Mouse (Mus musculus): ENCODE measurements around the gene Sfn.

Gene Sfn

DNA sequence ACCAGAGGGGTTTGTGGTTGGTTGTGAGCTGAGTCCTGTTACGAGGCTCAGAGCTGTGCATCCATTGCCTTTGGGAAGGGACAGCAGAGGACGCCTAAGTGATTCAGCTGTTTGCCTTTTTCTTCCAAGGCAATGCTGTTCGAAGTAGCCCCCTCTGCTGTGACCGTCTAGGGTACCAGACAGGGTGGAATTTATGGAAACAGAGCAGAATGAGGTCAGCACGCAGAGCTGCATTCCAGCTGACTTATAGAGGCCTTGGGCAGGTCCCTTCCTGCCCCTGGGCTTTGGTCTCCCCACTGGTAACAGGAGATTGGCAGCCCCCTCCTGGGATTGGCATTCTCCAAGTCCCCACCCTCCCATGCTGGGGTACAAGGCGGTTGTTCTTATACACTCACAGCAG lies 2.9 kb upstream of the Sfn start:
- no peak for TF ChIP-seq GATA4 (IDR thresholded peaks at IDR 0.05; ENCODE audit: insufficient replicate concordance, low read length)

DNA sequence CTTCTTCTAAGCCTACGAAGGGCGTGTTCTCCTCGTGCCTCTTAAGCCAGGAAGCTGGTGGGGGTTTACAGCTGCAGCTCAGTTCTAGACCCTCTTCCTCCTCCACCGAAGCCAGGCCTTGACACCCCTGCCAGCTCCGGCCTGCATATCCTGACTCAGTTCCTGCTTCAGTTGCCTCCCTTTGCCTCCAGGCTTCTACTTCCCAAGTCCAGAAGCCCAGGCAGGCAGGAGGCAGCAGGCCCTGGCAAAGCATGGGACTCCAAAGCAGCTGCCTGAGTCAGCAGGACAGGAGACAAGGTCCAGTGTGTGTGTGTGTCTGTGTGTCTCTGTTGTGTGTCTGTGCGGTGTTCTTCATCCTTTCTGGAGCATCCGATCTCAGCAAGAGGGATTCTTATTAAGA lies 2.2 kb upstream of the Sfn start:
- no peak for TF ChIP-seq GATA4 (IDR thresholded peaks at IDR 0.05; ENCODE audit: insufficient replicate concordance, low read length)

DNA sequence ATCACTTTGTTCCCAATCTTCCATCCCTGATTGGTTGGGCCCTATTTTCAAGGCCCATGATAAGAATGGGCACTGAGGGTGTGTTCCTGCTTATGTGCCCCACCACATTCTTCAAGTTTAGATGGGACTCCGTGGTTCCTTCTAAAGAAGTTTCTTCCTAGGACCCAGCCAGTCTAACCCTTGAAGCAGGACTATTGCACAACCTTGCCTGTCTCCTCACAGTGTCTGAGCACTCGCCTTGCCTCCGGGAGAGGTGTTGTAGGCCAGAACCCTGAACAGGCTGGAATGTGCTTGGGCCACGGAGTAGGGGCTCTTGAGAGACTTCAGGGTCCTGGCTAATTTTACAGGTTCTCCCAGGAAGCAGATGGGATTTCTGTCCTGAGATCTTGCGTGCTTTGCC lies 1.1 kb upstream of the Sfn start:
- TF ChIP-seq GATA4 (IDR thresholded peaks at IDR 0.05; ENCODE audit: insufficient replicate concordance, low read length): no peak

DNA sequence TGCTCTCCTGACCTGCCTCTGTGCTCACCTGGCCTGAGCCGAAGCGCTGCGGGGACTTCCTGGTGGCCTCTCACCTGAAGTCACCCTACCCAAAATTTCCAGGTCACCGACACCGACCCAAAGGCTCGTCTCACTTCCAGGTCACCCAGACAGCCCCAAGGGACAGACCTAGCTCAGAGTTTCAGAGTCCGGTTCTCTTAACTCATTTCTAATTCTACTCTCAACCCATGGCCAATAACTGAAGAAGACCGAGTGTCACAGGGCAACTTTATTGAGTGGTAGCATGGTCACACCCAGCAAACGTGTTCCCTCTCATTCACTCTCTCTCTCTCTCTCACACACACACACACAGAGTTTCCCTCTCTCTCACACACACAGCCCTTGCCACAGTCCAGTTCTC lies 1.7 kb downstream of the Sfn start:
- no peak for TF ChIP-seq GATA4 (IDR thresholded peaks at IDR 0.05; ENCODE audit: insufficient replicate concordance, low read length)

DNA sequence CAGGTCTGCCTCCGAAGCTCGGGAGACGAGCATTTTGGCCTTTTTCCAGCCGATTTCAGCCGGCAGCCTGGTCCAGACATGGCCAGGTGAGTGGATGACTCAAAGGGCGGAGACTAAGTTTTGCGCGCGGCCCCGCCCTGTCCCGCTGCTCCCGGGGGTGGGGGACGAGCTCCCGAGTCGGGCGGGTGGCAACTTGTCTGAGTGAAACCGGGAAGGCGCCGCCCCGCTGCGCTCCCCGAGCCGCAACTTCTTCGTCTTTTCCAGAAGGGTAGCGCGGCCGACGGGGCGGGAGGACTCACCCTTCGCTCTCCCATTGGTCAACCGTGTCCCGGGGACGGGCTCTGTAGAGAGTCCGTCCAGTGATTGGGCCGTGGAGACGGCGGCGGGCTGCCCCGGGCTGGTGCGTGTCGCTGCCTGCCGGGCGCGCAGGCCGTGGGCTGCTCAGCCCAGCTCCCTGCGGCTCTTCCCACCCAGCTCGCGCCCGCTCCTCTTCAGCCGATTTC lies 2.3 kb downstream of the Sfn start:
- no peak for TF ChIP-seq GATA4 (IDR thresholded peaks at IDR 0.05; ENCODE audit: insufficient replicate concordance, low read length)

DNA sequence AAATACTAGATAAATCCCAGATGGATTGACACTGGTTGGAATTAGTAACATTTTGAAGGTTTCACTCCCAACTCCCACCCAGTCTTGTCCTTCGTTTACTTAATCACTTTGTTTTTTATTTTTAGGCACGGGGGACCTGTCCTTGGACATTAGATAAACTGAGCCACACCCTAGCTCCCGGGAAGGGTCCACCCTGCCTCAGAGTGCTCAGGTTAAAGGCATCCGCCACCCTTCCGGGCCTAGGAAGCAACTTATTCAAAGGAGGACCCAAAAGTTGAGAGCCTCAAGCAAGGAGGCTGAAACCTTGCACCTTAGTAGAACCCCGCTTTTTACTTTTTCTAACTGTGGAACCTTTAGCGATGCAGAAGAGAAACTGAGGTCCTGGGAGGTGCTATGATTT lies 2.9 kb downstream of the Sfn start:
- TF ChIP-seq GATA4 (IDR thresholded peaks at IDR 0.05; ENCODE audit: insufficient replicate concordance, low read length): no peak

DNA sequence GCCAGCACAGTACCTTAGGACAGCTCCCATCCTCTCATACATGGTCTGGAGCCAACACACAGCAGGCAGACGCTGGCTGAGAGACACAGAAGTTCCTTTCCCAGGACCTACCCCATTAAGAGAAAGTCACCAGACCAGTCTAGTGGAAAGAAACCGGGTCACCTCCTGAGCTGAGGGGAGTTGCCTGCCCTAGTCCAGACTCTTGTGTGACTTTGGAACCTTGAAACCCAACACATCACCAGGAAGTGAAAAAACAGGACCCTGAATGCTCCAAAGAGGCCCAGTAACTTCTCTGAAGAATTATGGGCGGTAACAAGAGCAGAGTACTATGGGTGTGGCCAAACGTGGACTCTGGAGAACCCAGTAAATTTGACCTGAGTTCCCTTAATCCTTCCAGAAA lies 3.4 kb downstream of the Sfn start:
- no peak for TF ChIP-seq GATA4 (IDR thresholded peaks at IDR 0.05; ENCODE audit: insufficient replicate concordance, low read length)

DNA sequence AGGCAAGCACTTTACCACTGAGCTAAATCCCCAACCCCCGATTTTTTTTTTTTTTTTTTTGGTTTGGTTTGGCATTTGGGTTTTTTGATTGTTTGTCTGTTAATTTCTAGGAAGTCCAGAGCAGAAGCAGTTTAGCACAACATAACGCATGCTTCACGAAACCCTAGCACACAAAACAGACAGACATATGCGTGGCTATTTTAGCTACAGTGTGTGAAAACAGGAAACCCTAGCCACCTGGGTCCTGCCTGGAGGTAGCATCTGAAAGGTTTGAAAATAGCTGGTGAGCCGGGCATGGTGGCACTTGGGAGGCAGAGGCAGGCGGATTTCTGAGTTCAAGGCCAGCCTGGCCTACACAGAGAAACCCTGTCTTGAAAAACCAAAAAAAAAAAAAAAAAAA lies 5.9 kb downstream of the Sfn start:
- no peak for TF ChIP-seq GATA4 (IDR thresholded peaks at IDR 0.05; ENCODE audit: insufficient replicate concordance, low read length)

DNA sequence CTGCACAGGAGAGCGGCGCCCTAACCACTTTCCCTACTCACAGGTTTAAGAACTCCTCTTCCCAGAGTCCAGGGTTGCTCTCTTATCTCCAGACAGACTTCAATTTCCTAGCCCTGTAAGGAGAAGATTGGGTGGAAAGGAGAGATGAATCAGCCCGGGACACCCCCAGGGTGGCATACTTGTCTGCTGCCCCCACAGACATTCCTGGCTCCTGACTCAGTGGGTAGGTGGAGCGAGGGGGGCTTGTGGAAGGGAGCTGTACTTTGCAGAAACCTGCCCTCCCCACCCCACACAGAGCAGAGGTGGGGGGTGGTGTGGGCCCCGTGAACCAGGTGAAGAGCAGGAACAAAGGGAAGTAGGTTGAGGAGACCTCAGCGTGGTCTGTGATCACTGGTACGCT lies 6.4 kb downstream of the Sfn start:
- TF ChIP-seq GATA4 (IDR thresholded peaks at IDR 0.05; ENCODE audit: insufficient replicate concordance, low read length): no peak

DNA sequence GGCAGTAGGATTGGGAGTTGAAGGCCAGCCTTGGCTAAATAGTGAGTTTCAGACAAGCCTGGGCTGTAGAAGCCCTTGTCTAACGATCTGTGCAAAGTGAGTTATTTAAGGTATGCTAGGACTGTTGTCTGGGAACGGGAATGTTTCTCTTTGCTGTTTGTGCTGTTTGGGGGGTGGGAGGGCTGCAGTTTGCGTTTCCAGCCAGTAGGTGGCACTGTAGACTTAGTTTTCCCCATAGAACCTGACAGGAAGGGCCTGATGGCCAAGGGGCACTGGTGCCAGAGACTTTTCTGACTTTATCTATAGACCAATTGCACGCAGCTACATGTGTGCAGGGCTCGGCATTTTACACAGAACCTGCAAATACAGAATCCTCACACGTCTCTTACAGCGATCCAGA lies 9.4 kb downstream of the Sfn start:
- TF ChIP-seq GATA4 (IDR thresholded peaks at IDR 0.05; ENCODE audit: insufficient replicate concordance, low read length): no peak

DNA sequence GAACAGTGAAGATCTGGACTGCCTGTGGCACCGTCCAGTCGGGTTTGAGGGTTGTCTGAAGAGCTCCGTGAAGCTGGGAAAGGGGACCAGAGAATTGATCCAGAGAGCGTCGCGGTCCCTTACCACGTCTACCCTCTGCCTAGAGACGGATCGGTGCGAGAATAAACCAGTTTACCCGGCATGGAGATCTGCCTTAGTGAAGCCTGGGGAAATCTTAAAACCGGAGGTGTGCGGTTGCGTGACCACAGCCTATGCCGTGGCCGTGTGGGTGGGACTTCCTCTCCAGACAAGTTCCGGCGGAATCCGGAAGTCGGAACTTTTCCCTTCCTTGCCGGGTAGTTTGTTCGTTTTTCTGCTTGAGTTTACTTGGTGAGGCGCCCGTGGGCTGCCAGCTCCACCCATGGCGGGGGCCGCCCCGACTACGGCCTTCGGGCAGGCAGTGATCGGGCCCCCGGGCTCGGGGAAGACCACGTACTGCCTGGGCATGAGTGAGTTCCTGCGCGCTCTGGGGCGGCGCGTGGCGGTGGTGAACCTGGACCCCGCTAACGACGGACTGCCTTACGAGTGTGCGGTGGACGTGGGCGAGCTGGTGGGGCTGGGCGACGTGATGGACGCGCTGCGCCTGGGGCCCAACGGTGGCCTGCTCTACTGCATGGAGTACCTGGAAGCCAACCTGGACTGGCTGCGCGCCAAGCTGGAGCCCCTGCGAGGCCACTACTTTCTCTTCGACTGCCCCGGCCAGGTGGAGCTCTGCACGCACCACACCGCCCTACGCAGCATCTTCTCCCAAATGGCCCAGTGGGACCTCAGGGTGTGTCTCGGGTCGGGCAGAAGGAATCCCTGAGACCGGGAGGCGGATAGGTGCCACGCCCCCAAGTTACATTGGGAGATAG lies 17.7 kb downstream of the Sfn start, which contains the start of gene Gpn2:
TSS of gene Gpn2 (plus strand) at position 304 of the 893 bp plus-strand sequence.
- no peak; the same call in 1 of the 2 replicates for TF ChIP-seq GATA4 (IDR thresholded peaks at IDR 0.05; ENCODE audit: insufficient replicate concordance, low read length)

DNA sequence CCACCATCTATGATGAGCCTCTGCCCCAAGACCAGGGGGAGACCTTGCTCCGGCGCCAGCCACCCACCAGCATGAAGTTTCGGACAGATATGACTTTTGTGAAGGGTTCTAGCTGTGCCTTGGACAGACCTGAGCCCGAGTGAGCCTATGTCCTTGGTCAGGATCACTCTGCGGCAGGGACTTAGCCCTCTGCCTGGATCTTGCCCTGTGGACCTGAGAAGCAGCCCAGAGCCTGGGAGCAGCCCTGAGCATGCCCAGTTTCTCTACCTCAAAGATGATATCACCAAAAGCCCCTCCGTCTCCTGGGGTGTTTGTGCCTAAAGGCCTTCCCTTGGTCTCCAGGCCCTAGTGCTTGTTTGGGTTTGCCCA lies 18.3 kb downstream of the Sfn start:
- no peak for TF ChIP-seq GATA4 (IDR thresholded peaks at IDR 0.05; ENCODE audit: insufficient replicate concordance, low read length)

DNA sequence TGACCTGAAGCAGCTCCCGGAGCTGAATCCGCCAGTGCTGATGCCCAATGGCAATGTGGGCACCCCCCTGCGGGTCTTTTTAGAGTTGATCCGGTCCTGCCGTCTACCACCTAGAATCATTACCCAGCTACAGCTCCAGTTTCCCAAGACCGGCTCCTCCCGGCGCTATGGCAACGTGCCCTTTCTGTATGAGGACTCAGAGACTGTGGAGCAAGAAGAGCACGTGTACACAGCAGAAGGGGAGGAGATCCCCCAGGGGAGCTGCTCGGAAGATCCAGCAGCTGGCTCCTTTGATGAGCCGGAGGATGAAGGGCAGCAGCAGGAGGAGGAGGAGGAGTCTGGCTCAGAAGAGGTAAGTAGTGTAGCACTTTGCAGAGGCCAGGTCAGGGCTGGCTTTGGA lies 24.0 kb downstream of the Sfn start:
- TF ChIP-seq GATA4 (IDR thresholded peaks at IDR 0.05; ENCODE audit: insufficient replicate concordance, low read length): no peak

DNA sequence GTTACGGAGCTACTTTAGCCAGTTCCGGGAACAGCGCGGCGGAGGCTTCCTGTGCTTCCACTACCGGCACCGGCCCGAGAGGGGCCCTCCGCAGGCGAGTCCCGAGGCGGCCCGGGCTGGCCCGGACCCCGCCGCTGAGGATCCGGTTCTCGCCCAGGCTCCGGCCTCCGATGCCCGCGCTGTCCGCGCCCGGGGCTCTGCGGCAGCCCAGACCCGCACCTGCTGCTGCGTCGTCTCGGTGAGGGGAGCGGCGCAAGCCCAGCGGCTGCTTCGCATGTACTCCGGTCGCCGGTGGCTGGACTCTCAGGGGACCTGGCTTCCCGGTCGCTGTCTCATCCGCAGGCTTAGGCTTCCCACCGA lies 27.1 kb downstream of the Sfn start:
- TF ChIP-seq GATA4 (IDR thresholded peaks at IDR 0.05; ENCODE audit: insufficient replicate concordance, low read length): no peak

DNA sequence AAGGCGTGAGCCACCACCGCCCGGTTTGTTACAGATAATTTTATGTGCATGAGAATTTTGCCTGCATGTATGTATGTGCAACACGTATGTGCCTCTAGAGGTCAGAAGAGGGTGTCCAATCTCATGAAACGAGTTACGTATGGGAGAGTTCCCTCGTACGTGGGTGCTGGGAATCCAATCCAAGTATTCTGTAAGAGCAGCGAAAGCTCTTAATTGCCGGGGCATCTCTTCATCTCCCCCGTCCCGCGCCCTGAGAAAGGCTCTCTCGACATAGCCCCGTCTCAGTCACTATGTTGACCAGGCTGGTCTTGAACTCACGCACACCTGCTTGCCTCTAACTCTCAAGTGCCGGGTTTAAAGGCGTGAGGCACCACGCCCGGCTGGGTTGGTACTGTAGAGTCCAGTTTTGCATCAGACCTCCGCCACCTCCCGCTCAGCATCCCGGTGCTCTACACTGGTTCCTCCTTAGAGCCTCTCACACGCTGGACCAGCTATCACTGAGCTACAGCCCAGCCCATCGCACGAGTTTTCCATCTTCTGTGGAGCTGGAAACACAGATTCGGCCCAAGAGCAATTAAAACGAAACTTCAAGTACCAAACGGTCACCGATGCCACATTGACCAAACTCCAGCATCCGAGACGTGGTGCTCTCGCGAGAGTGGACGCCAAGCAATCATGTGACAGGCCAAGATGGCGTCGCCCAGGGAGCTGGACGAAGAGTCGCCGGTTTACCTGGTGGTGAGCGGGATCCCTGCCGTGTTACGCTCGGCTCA lies 27.7 kb downstream of the Sfn start, which contains the start of gene Gpatch3:
TSS of gene Gpatch3 (plus strand) at position 676 of the 773 bp plus-strand sequence.
- no peak for TF ChIP-seq GATA4 (IDR thresholded peaks at IDR 0.05; ENCODE audit: insufficient replicate concordance, low read length)

DNA sequence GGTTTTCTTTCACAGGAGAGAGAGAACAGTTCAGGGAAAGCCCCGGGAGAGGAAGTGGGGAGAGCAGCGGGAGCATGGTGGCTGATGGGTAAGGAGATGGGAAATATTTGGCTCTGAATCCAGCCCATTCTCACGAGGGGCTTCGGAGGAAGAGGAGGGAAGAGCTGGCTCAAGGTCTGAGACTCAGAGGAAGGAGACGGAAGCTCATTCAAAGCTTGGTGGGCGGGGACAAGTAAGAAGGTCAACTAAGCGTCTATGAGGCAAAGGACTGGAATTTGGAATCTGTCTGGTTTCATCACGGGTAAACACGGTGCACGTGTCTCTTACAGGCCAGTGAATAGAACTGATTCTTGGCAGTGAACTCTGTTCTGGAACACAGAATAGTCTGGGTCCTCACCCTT lies 31.9 kb downstream of the Sfn start:
- no peak for TF ChIP-seq GATA4 (IDR thresholded peaks at IDR 0.05; ENCODE audit: insufficient replicate concordance, low read length)
